Mouse (Mus musculus) bone marrow macrophage, adult 2 months (primary cell): ENCODE data around the gene Atxn7l3.

Source experiments
- CTCF ChIP-seq: IDR thresholded peaks from 2 replicates; pipeline ENCODE4 v1.5.1; 2012; ENCODE audit warnings: low read depth, mild to moderate bottlenecking, low read length, moderate library complexity
- POLR2A ChIP-seq: IDR thresholded peaks from 2 replicates; pipeline ENCODE4 v1.6.1; 2012; ENCODE audit warnings: mild to moderate bottlenecking, low read depth, low read length, borderline replicate concordance

DNA sequence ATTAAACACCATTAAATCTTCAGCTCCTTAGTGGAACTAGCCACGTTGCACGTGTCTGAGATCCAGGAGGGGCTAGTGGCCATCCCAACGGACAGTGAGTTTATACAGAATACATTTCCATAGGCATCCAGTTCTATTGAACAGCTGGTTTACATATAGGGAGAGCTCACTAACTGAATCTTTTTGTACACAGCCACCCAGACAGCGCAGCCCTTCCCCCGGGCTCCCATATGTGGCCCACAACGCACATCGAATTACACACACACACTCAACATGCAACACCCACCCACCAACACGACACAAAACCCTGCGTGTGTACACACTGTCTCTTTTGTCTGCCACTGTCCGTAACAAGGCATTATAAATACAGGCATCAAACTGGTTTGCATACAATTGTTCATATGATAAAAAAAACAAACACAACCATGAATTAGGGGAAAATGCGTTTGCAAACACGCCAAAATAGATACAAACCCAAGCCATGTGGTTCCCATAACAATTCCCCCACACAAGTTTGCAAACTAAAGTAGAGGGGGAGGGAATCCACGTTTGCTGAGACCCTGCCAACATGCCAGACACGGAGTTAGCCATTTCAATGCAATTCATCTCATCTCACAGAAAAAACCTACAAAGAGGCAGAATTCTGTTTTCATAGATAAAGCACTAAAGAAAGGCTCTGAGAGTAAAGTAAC lies 50.7 kb downstream of the Atxn7l3 start:
- TF ChIP-seq CTCF, result 0 out of 2 replicates have a peak, but pooled peaks have one; percentile 8
- no peak for TF ChIP-seq POLR2A
